Mouse (Mus musculus): Measurements from ENCODE around the gene Polk. TPM values are rescaled to one million over a fixed set of nuclear protein-coding genes. Genes with fewer than 3 reads are reported as not detected.

Gene Polk
- polyA plus RNA-seq, 1 experiment from 2014 or later: 10.2 TPM

DNA sequence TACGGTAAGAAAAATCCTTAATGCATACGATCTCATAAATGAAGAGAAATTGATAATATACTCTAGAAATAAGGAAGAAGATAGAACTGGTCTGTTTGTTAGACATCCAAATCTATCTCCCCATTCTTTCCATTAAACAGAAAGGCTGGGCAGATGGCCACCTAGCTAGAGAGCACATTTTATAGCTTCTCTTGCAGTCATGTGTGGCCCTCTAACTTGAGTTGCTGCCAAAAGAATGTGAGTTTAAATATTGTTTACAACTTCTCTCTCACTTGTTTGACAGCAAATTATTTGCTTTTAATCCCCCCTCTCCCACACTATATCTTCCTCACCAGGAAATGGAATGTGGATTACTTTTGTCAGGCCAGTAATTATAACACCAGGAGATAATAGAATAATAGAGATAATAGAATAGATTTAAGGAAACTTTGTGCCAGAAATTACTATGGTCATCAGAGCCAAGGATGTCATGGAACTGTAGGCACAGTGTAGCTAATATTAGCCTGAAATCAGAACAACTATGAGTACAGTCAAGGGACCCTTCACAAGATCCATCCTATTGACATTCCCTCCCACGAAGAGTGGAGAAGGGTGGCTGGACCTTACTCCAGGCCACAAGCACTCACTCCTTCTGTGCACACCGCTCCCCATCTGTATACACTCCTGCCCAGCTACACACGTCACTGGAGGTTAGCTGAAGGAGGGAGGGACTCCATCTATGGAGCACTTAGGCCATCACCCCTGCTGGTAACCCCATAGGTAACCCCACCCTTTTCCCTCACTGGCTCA, 28.0 kb downstream of the Polk start:
- Histone ChIP-seq H3K9me3 (ENCODE audit: low read depth, low read length) (no peaks in the 10 kb centered on the region), H3K9ac (no peak overlapping the region), H3K4me1 (ENCODE audit: insufficient read depth) (peaks cover 12% of the 10 kb centered on the region; the same call in 1 of the 2 replicates), H3K4me3 (ENCODE audit: low read depth, low read length) (no peak overlapping the region), H3K27me3 (ENCODE audit: insufficient read depth, low read length) (no peaks in the 10 kb centered on the region), H3K27ac (ENCODE audit: low read depth) (no peak overlapping the region), H3K4me2 (no peak overlapping the region), H3K36me3 (ENCODE audit: insufficient read depth) (no peaks in the 10 kb centered on the region)
- DNase-seq (peak; percentile 94), ATAC-seq (ENCODE audit: insufficient read depth) (peak; percentile 72)
- TF ChIP-seq CTCF (IDR thresholded peaks at IDR 0.05; ENCODE audit: low read depth): no peak
- WGBS: 37% methylated on average over 5 of the region's 5 CpGs

DNA sequence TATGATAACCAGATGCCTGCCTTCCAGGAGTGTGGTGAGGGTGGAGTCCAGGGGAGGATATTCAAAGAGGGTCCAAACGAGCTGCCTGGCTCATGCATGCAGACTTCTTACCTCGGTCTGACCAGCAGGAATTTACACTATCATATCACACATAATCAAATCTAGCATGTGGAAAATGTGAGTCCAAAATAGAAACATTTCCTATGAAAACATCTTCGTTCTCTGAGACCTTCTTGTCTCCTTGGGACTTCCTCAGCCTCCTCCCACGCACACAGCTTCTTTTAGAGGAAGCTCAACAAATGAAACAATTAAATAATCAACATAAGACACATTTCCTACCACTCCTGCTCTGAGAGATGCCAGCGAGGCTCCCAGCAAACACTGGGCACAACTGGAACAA, 30.5 kb downstream of the Polk start:
- DNase-seq (peak; percentile 51), ATAC-seq (ENCODE audit: insufficient read depth) (no peak)
- no peak overlapping the region; the same call in 1 of the 2 replicates for H3K27ac ChIP-seq (ENCODE audit: low read depth)

DNA sequence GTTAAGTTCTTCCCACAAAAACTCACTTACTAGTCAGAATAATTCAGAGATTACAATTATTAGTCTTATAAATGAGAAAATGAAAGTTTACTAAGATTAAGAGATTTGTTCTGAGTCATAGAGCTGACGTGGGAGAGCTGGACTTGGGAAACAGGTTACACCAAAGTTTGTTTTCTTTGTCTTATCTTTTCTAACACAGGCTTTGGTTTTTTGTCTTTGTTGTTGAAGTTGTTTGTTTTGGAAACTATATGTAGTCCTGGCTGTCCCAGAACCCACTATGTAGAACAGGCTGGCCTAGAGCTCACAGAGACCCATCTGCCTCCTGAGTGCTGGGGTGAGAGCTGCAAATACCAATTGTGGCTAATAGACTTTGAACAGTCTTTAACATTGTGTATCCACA, 31.1 kb downstream of the Polk start:
- no peak for TF ChIP-seq CTCF (IDR thresholded peaks at IDR 0.05; ENCODE audit: low read depth)
- 56% methylated on average over 1 of the region's 1 CpGs for WGBS
- H3K4me2 ChIP-seq: no peak overlapping the region
- no peak for ATAC-seq (ENCODE audit: insufficient read depth)
- no peak overlapping the region for H3K27ac ChIP-seq (ENCODE audit: low read depth)
- H3K9me3 ChIP-seq (ENCODE audit: low read depth, low read length): no peaks in the 10 kb centered on the region
- no peaks in the 10 kb centered on the region for H3K36me3 ChIP-seq (ENCODE audit: insufficient read depth)
- no peak overlapping the region for H3K4me3 ChIP-seq (ENCODE audit: low read depth, low read length)
- H3K9ac ChIP-seq: no peak overlapping the region
- peaks cover 8% of the 10 kb centered on the region; the same call in 1 of the 2 replicates for H3K4me1 ChIP-seq (ENCODE audit: insufficient read depth)
- H3K27me3 ChIP-seq (ENCODE audit: insufficient read depth, low read length): no peaks in the 10 kb centered on the region
- no peak for DNase-seq

More for the DNA sequence above, 30.5 kb downstream of the Polk start:
- Histone ChIP-seq H3K27me3 (ENCODE audit: insufficient read depth, low read length) (no peaks in the 10 kb centered on the region), H3K36me3 (ENCODE audit: insufficient read depth) (no peaks in the 10 kb centered on the region), H3K4me2 (no peak overlapping the region), H3K9ac (no peak overlapping the region), H3K4me1 (ENCODE audit: insufficient read depth) (peaks cover 10% of the 10 kb centered on the region; the same call in 1 of the 2 replicates), H3K4me3 (ENCODE audit: low read depth, low read length) (no peak overlapping the region), H3K9me3 (ENCODE audit: low read depth, low read length) (no peaks in the 10 kb centered on the region)
- WGBS: 32% methylated on average over 5 of the region's 5 CpGs
- no peak for TF ChIP-seq CTCF (IDR thresholded peaks at IDR 0.05; ENCODE audit: low read depth)

DNA sequence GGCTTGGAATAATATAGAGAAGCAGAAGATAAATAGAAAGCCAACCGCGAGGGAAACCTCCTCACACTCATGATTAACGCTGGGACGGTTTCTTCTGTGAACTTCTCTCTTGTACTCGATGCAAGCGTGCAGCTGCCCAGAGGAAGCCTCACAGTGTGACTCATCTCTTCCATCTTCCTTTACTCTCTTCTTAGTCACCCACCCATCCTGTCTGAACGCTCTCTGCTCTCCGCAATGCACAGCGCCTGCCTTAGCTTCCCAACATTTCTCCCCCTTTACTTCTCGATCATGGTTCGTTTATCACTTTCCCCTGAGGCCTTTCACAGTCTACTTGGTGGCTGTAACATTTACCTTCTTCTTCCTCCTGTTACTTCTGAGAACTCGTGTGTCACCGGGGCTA, 31.7 kb downstream of the Polk start:
- no peak overlapping the region for H3K4me2 ChIP-seq
- H3K9ac ChIP-seq: no peak overlapping the region
- H3K4me3 ChIP-seq (ENCODE audit: low read depth, low read length): no peak overlapping the region
- ATAC-seq (ENCODE audit: insufficient read depth): no peak
- no peak overlapping the region for H3K27ac ChIP-seq (ENCODE audit: low read depth)
- no peak for TF ChIP-seq CTCF (IDR thresholded peaks at IDR 0.05; ENCODE audit: low read depth)
- no peaks in the 10 kb centered on the region for H3K27me3 ChIP-seq (ENCODE audit: insufficient read depth, low read length)
- 66% methylated on average over 13 of the region's 13 CpGs for WGBS
- H3K4me1 ChIP-seq (ENCODE audit: insufficient read depth): peaks cover 8% of the 10 kb centered on the region; the same call in 1 of the 2 replicates
- peak; percentile 15 for DNase-seq
- H3K36me3 ChIP-seq (ENCODE audit: insufficient read depth): no peaks in the 10 kb centered on the region
- no peaks in the 10 kb centered on the region for H3K9me3 ChIP-seq (ENCODE audit: low read depth, low read length)

DNA sequence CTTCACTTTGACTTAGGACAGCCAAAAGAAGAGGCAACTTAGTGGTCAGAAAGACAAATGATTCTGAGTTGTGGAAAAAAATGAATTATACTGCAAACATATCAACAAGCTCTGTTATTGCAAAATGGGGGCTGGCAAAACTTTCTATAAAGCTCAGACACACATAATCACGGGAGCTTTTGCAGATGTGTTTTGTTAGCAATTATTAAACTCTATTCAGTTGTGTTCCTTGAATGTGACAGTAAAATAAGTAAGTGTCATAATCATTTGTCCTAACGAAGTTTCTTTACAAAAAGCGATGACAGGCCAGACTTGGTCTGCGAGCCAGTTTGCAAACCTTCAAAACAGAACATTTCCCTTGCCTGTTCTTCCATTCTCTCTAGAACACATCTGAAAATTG, 34.8 kb downstream of the Polk start:
- no peak overlapping the region for H3K27ac ChIP-seq (ENCODE audit: low read depth)
- H3K4me3 ChIP-seq (ENCODE audit: low read depth, low read length): no peak overlapping the region
- H3K27me3 ChIP-seq (ENCODE audit: insufficient read depth, low read length): no peaks in the 10 kb centered on the region
- 58% methylated on average over 4 of the region's 4 CpGs for WGBS
- H3K9ac ChIP-seq: no peak overlapping the region
- no peak for TF ChIP-seq CTCF (IDR thresholded peaks at IDR 0.05; ENCODE audit: low read depth)
- peaks cover 4% of the 10 kb centered on the region; the same call in 1 of the 2 replicates for H3K36me3 ChIP-seq (ENCODE audit: insufficient read depth)
- ATAC-seq (ENCODE audit: insufficient read depth): no peak; the same call in 1 of the 2 replicates
- no peak overlapping the region for H3K4me2 ChIP-seq
- H3K4me1 ChIP-seq (ENCODE audit: insufficient read depth): peaks cover 4% of the 10 kb centered on the region; the same call in 1 of the 2 replicates
- no peaks in the 10 kb centered on the region for H3K9me3 ChIP-seq (ENCODE audit: low read depth, low read length)
- peak; percentile 71 for DNase-seq

DNA sequence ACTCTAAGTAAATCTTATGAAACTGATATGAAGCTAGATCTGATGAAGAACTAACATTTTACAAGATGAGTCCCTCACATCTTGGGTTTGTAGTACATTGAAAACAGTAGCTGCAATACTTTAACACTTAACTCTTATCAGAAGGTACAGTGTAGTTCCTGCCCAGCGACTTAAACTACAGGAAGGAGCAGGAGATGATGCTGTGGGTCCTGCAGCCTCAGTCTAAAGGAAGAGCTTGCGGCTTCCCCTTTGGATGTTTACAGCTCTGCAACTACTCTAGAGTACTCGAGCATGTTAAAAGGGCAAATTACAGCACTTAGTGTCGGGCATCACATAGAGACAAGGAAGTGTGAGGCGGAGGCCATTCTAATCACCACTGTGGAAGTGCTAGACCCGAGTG, 36.1 kb downstream of the Polk start:
- TF ChIP-seq CTCF (IDR thresholded peaks at IDR 0.05; ENCODE audit: low read depth): no peak
- H3K4me1 ChIP-seq (ENCODE audit: insufficient read depth): no peaks in the 10 kb centered on the region
- ATAC-seq (ENCODE audit: insufficient read depth): no peak
- no peak overlapping the region for H3K9ac ChIP-seq
- H3K36me3 ChIP-seq (ENCODE audit: insufficient read depth): peaks cover 4% of the 10 kb centered on the region; the same call in 1 of the 2 replicates
- H3K9me3 ChIP-seq (ENCODE audit: low read depth, low read length): no peaks in the 10 kb centered on the region
- DNase-seq: no peak
- no peaks in the 10 kb centered on the region for H3K27me3 ChIP-seq (ENCODE audit: insufficient read depth, low read length)
- no peak overlapping the region for H3K27ac ChIP-seq (ENCODE audit: low read depth)
- H3K4me2 ChIP-seq: no peak overlapping the region
- WGBS: 61% methylated on average over 6 of the region's 6 CpGs
- no peak overlapping the region for H3K4me3 ChIP-seq (ENCODE audit: low read depth, low read length)

DNA sequence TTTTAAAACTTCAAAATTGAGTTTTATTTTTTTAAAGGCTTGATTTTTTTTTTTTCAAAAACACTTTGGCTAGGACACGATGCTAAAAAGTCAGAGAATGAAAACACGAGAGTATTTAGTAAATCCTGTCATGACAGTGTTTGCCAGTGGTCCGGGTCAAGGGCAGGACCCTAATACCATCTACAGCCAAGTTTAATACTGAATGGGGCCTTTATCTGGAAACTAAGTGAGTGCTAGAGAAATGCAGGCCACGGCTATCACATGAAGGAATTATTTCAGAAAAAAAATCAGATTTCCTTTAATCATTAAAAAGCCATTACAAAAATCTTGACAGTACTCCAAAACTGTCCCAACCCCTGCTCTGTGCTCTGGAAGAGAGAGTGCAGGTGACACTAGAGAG, 36.7 kb downstream of the Polk start:
- no peak for ATAC-seq (ENCODE audit: insufficient read depth)
- no peak overlapping the region for H3K4me3 ChIP-seq (ENCODE audit: low read depth, low read length)
- WGBS: 37% methylated on average over 4 of the region's 4 CpGs

More for the DNA sequence above, 36.7 kb downstream of the Polk start:
- H3K36me3 ChIP-seq (ENCODE audit: insufficient read depth): peaks cover 7% of the 10 kb centered on the region; the same call in 1 of the 2 replicates
- no peak overlapping the region for H3K4me2 ChIP-seq
- H3K27me3 ChIP-seq (ENCODE audit: insufficient read depth, low read length): no peaks in the 10 kb centered on the region
- H3K9me3 ChIP-seq (ENCODE audit: low read depth, low read length): no peaks in the 10 kb centered on the region
- peak; percentile 65 for DNase-seq
- no peak overlapping the region for H3K27ac ChIP-seq (ENCODE audit: low read depth)
- no peak for TF ChIP-seq CTCF (IDR thresholded peaks at IDR 0.05; ENCODE audit: low read depth)
- H3K4me1 ChIP-seq (ENCODE audit: insufficient read depth): no peaks in the 10 kb centered on the region
- H3K9ac ChIP-seq: no peak overlapping the region
